Mouse (Mus musculus) urinary bladder, postnatal 36 days (tissue): ENCODE data around the gene Slc9a8.

Experiments used
- DNase-seq, 2 experiments: peaks; one replicate each; pipeline ENCODE4 v3.0.0; 2022; ENCODE audit warnings: low spot score in 2 of 2, mixed read lengths in 1 of 2

Gene Slc9a8

GRCm38 (mm10) chr2:167414461-167414860, 7.1 kb upstream of the Slc9a8 start:
- no peak for DNase-seq

GRCm38 (mm10) chr2:167415970-167416563, 5.4 kb upstream of the Slc9a8 start:
- no peak for DNase-seq

DNA sequence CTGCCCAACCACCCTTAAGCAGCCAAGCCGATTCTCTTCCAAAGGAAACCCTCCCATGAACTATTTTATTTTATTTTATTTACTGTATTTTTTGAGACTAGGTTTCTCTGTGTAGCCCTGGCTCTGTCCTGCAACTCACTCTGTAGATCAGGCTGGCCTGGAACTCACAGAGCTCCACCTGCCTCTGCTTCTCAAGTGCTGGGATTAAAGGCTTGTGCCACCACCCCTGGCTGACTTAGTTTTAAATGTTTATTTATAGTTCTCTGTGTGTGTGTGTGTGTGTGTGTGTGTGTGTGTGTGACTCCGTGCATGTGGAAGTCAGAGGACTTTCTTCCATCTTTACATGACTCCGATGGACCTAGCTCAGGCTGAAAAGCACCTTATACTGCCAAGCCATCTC, 4.5 kb upstream of the Slc9a8 start:
- DNase-seq: no peak

- peak; percentile 69 to 78 for DNase-seq
Observed at GRCm38 (mm10) chr2:167417694-167418093, 3.8 kb upstream of the Slc9a8 start.

DNA sequence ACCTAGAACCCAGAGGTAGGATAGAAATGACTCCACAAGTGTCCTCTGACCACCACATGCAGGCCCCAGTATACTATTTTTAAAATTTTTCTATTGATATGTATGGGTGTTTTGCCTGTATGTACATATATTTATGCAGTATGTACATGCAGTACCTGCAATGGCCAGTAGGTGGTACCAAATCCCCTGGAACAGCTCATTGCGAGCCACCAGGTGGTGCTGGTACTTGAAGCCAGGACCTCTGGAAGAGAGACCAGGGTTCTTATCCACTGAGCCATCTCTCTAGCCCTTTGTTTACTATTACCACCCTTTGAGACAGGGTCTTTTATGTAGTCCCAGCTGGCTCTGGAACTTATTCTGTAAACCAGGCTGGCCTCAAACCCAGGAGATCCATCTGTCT, 2.3 kb upstream of the Slc9a8 start:
- peak in 1 of 2 experiments; percentile 55 for DNase-seq

GRCm38 (mm10) chr2:167420811-167421241, 686 bp upstream of the Slc9a8 start:
- DNase-seq: no peak

GRCm38 (mm10) chr2:167422150-167422470, 598 bp downstream of the Slc9a8 start:
- no peak for DNase-seq

- no peak for DNase-seq
Observed at GRCm38 (mm10) chr2:167423031-167423611, 1.6 kb downstream of the Slc9a8 start.

DNA sequence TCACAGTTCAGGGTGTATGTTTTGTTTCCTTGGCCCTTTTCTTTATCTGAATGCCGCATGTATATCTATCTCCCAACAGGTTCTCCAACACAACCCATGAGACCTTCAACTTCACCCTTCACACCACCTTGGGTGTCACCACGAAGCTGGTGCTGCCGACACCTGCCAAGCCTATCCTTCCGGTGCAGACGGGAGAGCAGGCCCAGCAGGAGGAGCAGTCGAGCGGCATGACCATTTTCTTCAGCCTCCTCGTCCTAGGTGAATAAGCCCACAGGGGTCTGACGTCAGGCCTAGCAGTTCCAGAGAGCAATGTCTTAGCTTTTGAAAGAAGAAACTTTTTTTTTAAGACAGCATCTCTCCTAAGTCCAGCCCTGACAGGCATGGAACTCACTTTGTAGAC, 2.5 kb downstream of the Slc9a8 start:
- DNase-seq: no peak

DNA sequence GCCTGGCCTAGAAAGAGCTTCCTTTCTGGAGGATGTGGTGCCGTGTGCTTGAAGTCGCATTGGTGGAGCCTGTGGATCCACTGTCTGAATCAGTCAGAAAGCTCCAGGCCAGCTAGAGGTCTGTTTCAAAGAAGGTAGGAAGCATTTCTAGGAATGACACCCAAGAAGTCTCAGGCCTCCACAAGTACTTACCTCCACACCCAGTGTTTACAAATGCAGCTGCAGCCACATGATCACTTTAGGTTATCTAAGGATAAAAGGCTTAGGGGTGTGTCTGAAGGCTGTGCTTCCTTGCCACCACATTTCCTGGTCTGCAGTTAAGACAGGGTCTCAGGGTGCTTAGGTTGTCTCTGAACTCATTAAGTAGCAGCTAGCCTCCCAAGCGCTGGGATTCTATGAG, 3.0 kb downstream of the Slc9a8 start:
- no peak for DNase-seq

- DNase-seq: peak in 1 of 2 experiments; percentile 50
Observed at GRCm38 (mm10) chr2:167425407-167425806, 3.9 kb downstream of the Slc9a8 start.

DNA sequence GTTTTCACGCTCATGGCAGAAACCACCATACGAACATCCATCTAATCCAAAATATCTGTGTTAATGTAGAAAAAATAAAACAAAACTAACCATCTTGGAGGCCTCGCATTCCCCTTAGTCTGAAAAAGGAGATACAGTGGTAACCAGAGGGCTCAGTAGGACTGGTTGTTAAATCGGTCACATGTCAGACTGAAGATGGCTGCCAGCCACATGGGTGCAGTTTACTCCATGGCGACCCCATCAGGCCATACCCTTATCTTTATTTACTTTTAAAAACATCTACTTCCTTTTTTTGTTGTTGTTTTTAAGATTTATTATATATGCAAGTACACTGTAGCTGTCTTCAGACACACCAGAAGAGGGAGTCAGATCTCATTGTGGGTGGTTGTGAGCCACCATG, 8.1 kb downstream of the Slc9a8 start:
- no peak for DNase-seq

- no peak for DNase-seq
Observed at GRCm38 (mm10) chr2:167430737-167431417, 9.4 kb downstream of the Slc9a8 start.

DNA sequence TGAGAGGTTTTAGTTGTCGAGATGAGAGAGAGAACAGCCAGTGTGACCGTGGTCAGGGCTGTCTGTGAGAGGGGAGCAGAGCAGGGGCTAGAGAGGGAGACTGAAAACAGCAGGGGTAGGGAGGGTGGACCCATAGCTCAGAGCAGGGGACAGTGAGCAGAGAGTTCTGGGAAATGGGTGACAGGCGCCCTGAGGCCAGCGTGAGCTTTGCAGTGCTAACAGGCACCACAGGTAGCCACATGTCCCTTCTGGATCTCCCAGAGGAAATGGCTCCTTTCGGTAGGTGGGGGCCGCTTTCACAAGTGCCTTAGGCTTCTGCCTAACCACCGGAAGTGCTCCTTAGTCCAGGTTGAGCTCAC, 9.9 kb downstream of the Slc9a8 start:
- DNase-seq: no peak

DNA sequence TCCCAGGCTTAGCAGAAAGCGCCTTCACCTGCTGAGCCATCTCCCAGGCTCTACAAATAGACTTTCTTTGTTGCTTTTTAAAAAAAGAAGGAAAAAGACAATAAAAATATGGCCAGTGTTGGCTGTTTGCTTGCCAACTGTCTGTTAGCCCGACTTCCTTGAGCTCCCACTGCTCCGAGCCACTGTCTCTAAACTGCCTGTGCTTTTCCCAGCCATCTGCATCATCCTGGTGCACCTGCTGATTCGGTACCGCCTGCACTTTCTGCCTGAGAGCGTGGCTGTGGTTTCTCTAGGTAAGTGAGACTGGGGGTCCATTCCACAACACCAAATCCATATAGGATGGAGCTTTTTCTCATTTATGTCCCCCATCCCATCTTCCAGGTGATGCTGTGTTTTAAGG, 13.1 kb downstream of the Slc9a8 start:
- no peak for DNase-seq

- DNase-seq: no peak
Observed at GRCm38 (mm10) chr2:167435631-167436030, 14.1 kb downstream of the Slc9a8 start.

DNA sequence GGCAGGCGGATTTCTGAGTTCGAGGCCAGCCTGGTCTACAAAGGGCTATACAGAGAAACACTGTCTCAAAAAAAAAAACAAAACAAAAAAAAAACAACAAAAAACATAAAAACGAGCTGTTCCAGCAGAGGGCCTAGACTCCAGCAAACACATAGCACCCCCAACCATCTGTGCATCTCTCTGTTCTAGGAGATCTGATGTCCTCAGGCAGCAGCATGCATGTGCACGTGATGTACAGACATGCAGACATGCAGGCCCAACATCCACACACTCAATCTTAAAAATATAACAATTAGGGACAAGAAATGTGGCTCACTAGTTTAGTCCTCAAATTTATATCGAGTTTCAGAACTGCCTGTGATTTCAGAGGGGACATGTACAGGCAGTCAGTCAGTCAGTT, 14.9 kb downstream of the Slc9a8 start:
- DNase-seq: no peak

DNA sequence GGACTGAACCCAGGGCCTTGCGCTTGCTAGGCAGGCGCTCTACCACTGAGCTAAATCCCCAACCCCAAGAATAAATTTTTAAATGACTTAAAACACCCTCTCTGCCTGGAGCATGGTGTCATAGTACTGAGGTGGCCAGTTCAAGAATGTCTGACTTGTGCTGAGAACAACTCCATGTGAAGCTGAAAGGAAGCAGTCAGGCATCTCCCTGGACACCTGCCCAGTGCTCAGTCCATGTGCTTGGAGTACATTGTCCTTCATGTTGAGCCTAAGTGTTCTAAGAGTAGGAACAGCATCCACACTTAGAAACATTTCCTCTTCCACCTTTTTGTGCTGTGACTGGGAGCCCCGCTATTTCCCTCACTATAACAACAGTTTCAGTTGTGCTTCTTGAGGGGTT, 17.9 kb downstream of the Slc9a8 start:
- no peak for DNase-seq

DNA sequence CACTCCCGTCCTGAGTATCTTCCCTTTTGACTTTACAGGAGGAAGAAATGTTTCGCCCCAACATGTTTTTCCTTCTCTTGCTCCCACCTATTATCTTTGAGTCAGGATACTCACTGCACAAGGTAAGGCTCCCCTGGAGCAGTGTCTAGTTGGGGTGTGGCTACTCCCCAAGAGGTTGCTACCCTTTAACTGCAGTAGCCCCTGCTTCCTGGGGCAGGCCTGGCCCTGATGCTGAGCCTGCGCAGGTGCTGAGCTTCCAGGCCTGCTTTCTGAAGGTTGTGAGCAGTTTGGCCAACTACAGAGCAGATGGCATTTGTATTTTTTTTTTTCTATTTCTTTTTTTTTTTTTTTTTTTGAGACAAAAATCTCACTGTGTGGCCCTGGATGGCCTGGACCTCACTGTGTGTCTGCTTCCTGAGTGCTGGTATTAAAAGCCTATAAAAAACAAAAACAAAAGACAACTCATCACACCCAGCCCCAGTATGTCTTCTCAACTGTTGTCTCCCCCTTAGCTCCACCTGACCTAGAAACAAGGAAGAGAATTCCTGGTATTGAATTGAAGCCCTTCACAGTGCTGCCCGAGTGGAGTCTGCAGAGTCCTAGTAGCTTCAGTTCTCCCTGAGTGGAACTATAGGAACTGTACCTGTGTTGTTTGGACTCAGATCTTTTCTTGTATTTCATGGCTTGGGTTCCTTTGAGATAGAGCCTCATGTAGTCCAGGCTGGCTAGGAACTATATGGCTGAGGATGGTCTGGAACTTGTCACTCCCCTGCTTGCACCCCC, 22.1 kb downstream of the Slc9a8 start:
- DNase-seq: no peak

DNA sequence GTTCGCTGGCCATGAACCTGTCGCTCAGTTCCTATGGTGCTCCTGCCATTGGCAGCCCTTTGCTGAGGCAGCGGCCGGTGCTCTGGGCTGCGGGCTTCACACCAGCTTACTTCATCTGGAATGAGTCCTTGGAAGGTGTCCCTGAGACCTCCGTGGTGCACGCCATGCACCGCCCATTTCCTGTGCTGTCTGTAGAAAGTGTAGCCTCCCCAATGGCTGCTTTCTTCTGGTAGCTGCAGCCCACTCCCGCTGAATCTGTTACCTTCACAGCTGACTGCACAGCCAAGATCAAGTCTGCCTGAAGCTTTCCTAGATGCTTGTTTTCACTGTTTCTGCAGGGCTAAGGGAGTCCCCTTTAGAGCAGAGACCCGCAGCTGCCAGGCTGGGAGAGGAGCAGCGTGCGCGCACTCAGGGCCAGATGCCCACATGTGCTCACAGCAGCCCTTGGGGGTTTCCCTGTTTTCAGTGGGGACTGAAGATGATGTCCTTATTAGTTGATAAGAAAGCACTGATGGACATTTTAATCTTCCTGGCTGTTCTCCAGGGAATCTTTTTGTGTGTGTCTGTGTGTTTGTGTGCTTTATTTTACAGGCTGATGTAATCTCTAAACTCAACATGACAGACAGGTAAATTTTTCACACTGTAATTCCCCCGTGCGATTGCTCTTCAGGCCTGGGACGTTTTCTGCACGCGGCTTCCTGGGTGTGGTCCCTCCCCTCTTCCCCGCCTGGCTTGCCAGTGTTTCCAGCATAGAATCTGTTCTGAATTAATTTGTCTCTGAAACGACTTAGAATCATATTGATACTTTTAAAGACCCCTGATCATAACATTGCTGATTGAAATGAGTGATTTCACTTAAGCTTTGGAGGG, 24.6 kb downstream of the Slc9a8 start:
- DNase-seq: no peak

- no peak for DNase-seq
Observed at GRCm38 (mm10) chr2:167447207-167447606, 25.7 kb downstream of the Slc9a8 start.

- DNase-seq: no peak
Observed at GRCm38 (mm10) chr2:167447629-167448028, 26.1 kb downstream of the Slc9a8 start.
